Mouse (Mus musculus): Measurements from ENCODE around the gene Ncoa3. TPM values are rescaled to one million over a fixed set of nuclear protein-coding genes. Genes with fewer than 3 reads are reported as not detected.
A peak's percentile ranks its signal among the peaks of the same experiment; 100 is the strongest.

The Ncoa3 gene
- total and polyA plus RNA-seq, 2 experiments: 11.5 to 13.6 TPM

GRCm38 (mm10) chr2:166032628-166033027 is 40.2 kb downstream of the Ncoa3 start:
- no peak overlapping the region for H3K4me3 ChIP-seq (ENCODE audit: insufficient read depth, low read depth, low read length)
- no peaks in the 10 kb centered on the region for H3K36me3 ChIP-seq (ENCODE audit: control insufficient read depth, insufficient read depth, low read length)
- H3K4me1 ChIP-seq (ENCODE audit: control insufficient read depth, insufficient read depth, low read length): peaks cover 32% of the 10 kb centered on the region
- H3K79me2 ChIP-seq (ENCODE audit: control insufficient read depth, insufficient read depth, low read length): peaks cover 24% of the 10 kb centered on the region
- H3K27ac ChIP-seq (replicated peaks; ENCODE audit: insufficient read depth, low read depth, low read length): peak overlapping the region; percentile 37
- H3K27me3 ChIP-seq (ENCODE audit: control insufficient read depth, insufficient read depth, low read length): no peaks in the 10 kb centered on the region
- TF ChIP-seq POLR2A (IDR thresholded peaks at IDR 0.05; ENCODE audit: extremely low read depth, insufficient read depth, low read length) (no peak), CTCF (IDR thresholded peaks at IDR 0.05; ENCODE audit: low read depth, low read length) (no peak)
- no peak for DNase-seq (ENCODE audit: extremely low read depth, low read depth, low spot score)
- 80% methylated on average over 5 of the region's 5 CpGs for WGBS
- H3K9ac ChIP-seq (ENCODE audit: low read depth, low read length): no peak overlapping the region

- WGBS: 5% methylated on average over 3 of the region's 3 CpGs
- Histone ChIP-seq H3K36me3 (ENCODE audit: control insufficient read depth, insufficient read depth, low read length) (no peaks in the 10 kb centered on the region), H3K27me3 (ENCODE audit: control insufficient read depth, insufficient read depth, low read length) (no peaks in the 10 kb centered on the region), H3K79me2 (ENCODE audit: control insufficient read depth, insufficient read depth, low read length) (peaks cover 33% of the 10 kb centered on the region), H3K9ac (ENCODE audit: low read depth, low read length) (peak overlapping the region; percentile 35), H3K27ac (replicated peaks; ENCODE audit: insufficient read depth, low read depth, low read length) (peak overlapping the region; percentile 92), H3K4me1 (ENCODE audit: control insufficient read depth, insufficient read depth, low read length) (peaks cover 24% of the 10 kb centered on the region), H3K4me3 (ENCODE audit: insufficient read depth, low read depth, low read length) (no peak overlapping the region)
- peak; percentile 96 for DNase-seq (ENCODE audit: extremely low read depth, low read depth, low spot score)
- TF ChIP-seq CTCF (IDR thresholded peaks at IDR 0.05; ENCODE audit: low read depth, low read length): no peak
- TF ChIP-seq POLR2A (IDR thresholded peaks at IDR 0.05; ENCODE audit: extremely low read depth, insufficient read depth, low read length): no peak
Measured at GRCm38 (mm10) chr2:166034967-166035490, 42.6 kb downstream of the Ncoa3 start.

GRCm38 (mm10) chr2:166035725-166036124 is 43.3 kb downstream of the Ncoa3 start:
- H3K27ac ChIP-seq (replicated peaks; ENCODE audit: insufficient read depth, low read depth, low read length): peak overlapping the region; percentile 92
- no peak overlapping the region for H3K4me3 ChIP-seq (ENCODE audit: insufficient read depth, low read depth, low read length)
- H3K4me1 ChIP-seq (ENCODE audit: control insufficient read depth, insufficient read depth, low read length): peaks cover 24% of the 10 kb centered on the region
- TF ChIP-seq CTCF (IDR thresholded peaks at IDR 0.05; ENCODE audit: low read depth, low read length): peak; percentile 75
- no peak for TF ChIP-seq POLR2A (IDR thresholded peaks at IDR 0.05; ENCODE audit: extremely low read depth, insufficient read depth, low read length)
- no peaks in the 10 kb centered on the region for H3K27me3 ChIP-seq (ENCODE audit: control insufficient read depth, insufficient read depth, low read length)
- H3K9ac ChIP-seq (ENCODE audit: low read depth, low read length): no peak overlapping the region
- H3K36me3 ChIP-seq (ENCODE audit: control insufficient read depth, insufficient read depth, low read length): no peaks in the 10 kb centered on the region
- 26% methylated on average over 3 of the region's 3 CpGs for WGBS
- DNase-seq (ENCODE audit: extremely low read depth, low read depth, low spot score): peak; percentile 77
- peaks cover 33% of the 10 kb centered on the region for H3K79me2 ChIP-seq (ENCODE audit: control insufficient read depth, insufficient read depth, low read length)

- no peaks in the 10 kb centered on the region for H3K36me3 ChIP-seq (ENCODE audit: control insufficient read depth, insufficient read depth, low read length)
- H3K27me3 ChIP-seq (ENCODE audit: control insufficient read depth, insufficient read depth, low read length): no peaks in the 10 kb centered on the region
- H3K4me1 ChIP-seq (ENCODE audit: control insufficient read depth, insufficient read depth, low read length): peaks cover 12% of the 10 kb centered on the region
- H3K9ac ChIP-seq (ENCODE audit: low read depth, low read length): no peak overlapping the region
- no peak overlapping the region for H3K27ac ChIP-seq (replicated peaks; ENCODE audit: insufficient read depth, low read depth, low read length)
- peak; percentile 35 for DNase-seq (ENCODE audit: extremely low read depth, low read depth, low spot score)
- H3K4me3 ChIP-seq (ENCODE audit: insufficient read depth, low read depth, low read length): no peak overlapping the region
- TF ChIP-seq POLR2A (IDR thresholded peaks at IDR 0.05; ENCODE audit: extremely low read depth, insufficient read depth, low read length) (no peak), CTCF (IDR thresholded peaks at IDR 0.05; ENCODE audit: low read depth, low read length) (no peak)
- H3K79me2 ChIP-seq (ENCODE audit: control insufficient read depth, insufficient read depth, low read length): peaks cover 36% of the 10 kb centered on the region
- WGBS: 78% methylated on average over 4 of the region's 4 CpGs
Measured at GRCm38 (mm10) chr2:166039681-166040080, 47.2 kb downstream of the Ncoa3 start.

- TF ChIP-seq CTCF (IDR thresholded peaks at IDR 0.05; ENCODE audit: low read depth, low read length): no peak
- no peak for TF ChIP-seq POLR2A (IDR thresholded peaks at IDR 0.05; ENCODE audit: extremely low read depth, insufficient read depth, low read length)
- H3K4me3 ChIP-seq (ENCODE audit: insufficient read depth, low read depth, low read length): no peak overlapping the region
- WGBS: 71% methylated on average over 1 of the region's 1 CpGs
Measured at GRCm38 (mm10) chr2:166042542-166042941, 50.1 kb downstream of the Ncoa3 start.

GRCm38 (mm10) chr2:166045006-166045405 is 52.6 kb downstream of the Ncoa3 start:
- 44% methylated on average over 2 of the region's 2 CpGs for WGBS
- H3K9ac ChIP-seq (ENCODE audit: low read depth, low read length): no peak overlapping the region
- H3K4me1 ChIP-seq (ENCODE audit: control insufficient read depth, insufficient read depth, low read length): peaks cover 17% of the 10 kb centered on the region
- TF ChIP-seq POLR2A (IDR thresholded peaks at IDR 0.05; ENCODE audit: extremely low read depth, insufficient read depth, low read length) (no peak), CTCF (IDR thresholded peaks at IDR 0.05; ENCODE audit: low read depth, low read length) (no peak)
- H3K36me3 ChIP-seq (ENCODE audit: control insufficient read depth, insufficient read depth, low read length): peaks cover 22% of the 10 kb centered on the region
- H3K79me2 ChIP-seq (ENCODE audit: control insufficient read depth, insufficient read depth, low read length): peaks cover 24% of the 10 kb centered on the region
- no peak overlapping the region for H3K4me3 ChIP-seq (ENCODE audit: insufficient read depth, low read depth, low read length)
- no peaks in the 10 kb centered on the region for H3K27me3 ChIP-seq (ENCODE audit: control insufficient read depth, insufficient read depth, low read length)
- H3K27ac ChIP-seq (replicated peaks; ENCODE audit: insufficient read depth, low read depth, low read length): peak overlapping the region; percentile 13; the same call in 1 of the 2 replicates
- DNase-seq (ENCODE audit: extremely low read depth, low read depth, low spot score): no peak

More at GRCm38 (mm10) chr2:166042542-166042941, 50.1 kb downstream of the Ncoa3 start:
- no peak for DNase-seq (ENCODE audit: extremely low read depth, low read depth, low spot score)
- peaks cover 21% of the 10 kb centered on the region for H3K4me1 ChIP-seq (ENCODE audit: control insufficient read depth, insufficient read depth, low read length)
- no peak overlapping the region for H3K27ac ChIP-seq (replicated peaks; ENCODE audit: insufficient read depth, low read depth, low read length)
- no peak overlapping the region for H3K9ac ChIP-seq (ENCODE audit: low read depth, low read length)
- peaks cover 2% of the 10 kb centered on the region for H3K36me3 ChIP-seq (ENCODE audit: control insufficient read depth, insufficient read depth, low read length)
- H3K27me3 ChIP-seq (ENCODE audit: control insufficient read depth, insufficient read depth, low read length): no peaks in the 10 kb centered on the region
- H3K79me2 ChIP-seq (ENCODE audit: control insufficient read depth, insufficient read depth, low read length): peaks cover 37% of the 10 kb centered on the region

Data from liver, adult 2 months (tissue).